Comparison of ENCODE assay signal across 8 mouse cellular contexts in genomic region chr13:49248467-49248862, GRCm38 (mm10). TPM values are rescaled to one million over a fixed set of nuclear protein-coding genes. Genes with fewer than 3 reads are reported as not detected.
DNase-seq lines count a peak whose midpoint lies in the region; ATAC-seq and TF ChIP-seq lines count a peak whose summit lies in the region.

Gene Susd3, minus strand, starts transcription at chr13:49248706.

- no peak for TF ChIP-seq POLR2A in MEL (IDR thresholded peaks at IDR 0.05; ENCODE audit: control insufficient read depth in 1 of 2, insufficient read depth in 1 of 2, low read depth in 1 of 2, low read length in 2 of 2, poor library complexity in 1 of 2)

- no peak for TF ChIP-seq CTCF in MEL (IDR thresholded peaks at IDR 0.05 in 2 of 3, conservative IDR thresholded peaks at IDR 0.05 in 1 of 3; ENCODE audit: control insufficient read depth in 1 of 3, insufficient read depth in 1 of 3, low read depth in 2 of 3, low read length in 3 of 3, poor library complexity in 1 of 3, severe bottlenecking in 1 of 3)
- TF ChIP-seq CTCF in midbrain, postnatal 0 days (IDR thresholded peaks at IDR 0.05) = no peak

- H3K9me3 ChIP-seq in heart, embryonic 13.5 days = no peaks in the 10 kb centered on the region
- no peaks in the 10 kb centered on the region for H3K9me3 ChIP-seq in MEL (replicated peaks; ENCODE audit: insufficient read depth, low read length)
- H3K9me3 ChIP-seq in midbrain, postnatal 0 days (ENCODE audit: low read length) = no peaks in the 10 kb centered on the region

- no peak for DNase-seq in heart, postnatal 4 days
- no peak for DNase-seq in MEL (ENCODE audit: low read depth, low spot score)
- no peak for DNase-seq in midbrain, postnatal 0 days (ENCODE audit: low spot score)
- no peak for DNase-seq in urinary bladder, adult 18-20 months (ENCODE audit: low spot score in 2 of 2)
- DNase-seq in kidney, postnatal 14 days = no peak
- DNase-seq in adrenal gland, adult (ENCODE audit: inconsistent age in 2 of 2, low spot score in 1 of 2) = no peak

- H3K36me3 ChIP-seq in heart, embryonic 13.5 days = no peaks in the 10 kb centered on the region
- H3K36me3 ChIP-seq in MEL (ENCODE audit: control insufficient read depth in 1 of 2, insufficient read depth in 2 of 2, low read length in 2 of 2) = no peaks in the 10 kb centered on the region
- H3K36me3 ChIP-seq in midbrain, postnatal 0 days (ENCODE audit: insufficient read depth, low read length) = no peaks in the 10 kb centered on the region

- peak within 1 kb of the TSS; percentile 85 for H3K4me2 ChIP-seq in heart, embryonic 13.5 days
- peak within 1 kb of the TSS; percentile 59 for H3K4me2 ChIP-seq in midbrain, postnatal 0 days (ENCODE audit: low read depth, low read length, poor library complexity, severe bottlenecking)

- TF ChIP-seq EP300 in MEL (IDR thresholded peaks at IDR 0.05; ENCODE audit: low read depth in 1 of 2, low read length in 2 of 2) = no peak

- H3K27ac ChIP-seq in heart, embryonic 13.5 days (replicated peaks) = no peak within 1 kb of the TSS
- H3K27ac ChIP-seq in MEL (ENCODE audit: control insufficient read depth, low read depth, low read length) = no peak within 1 kb of the TSS
- no peak within 1 kb of the TSS for H3K27ac ChIP-seq in midbrain, postnatal 0 days (ENCODE audit: low read depth, low read length)

- 13% methylated on average over 8 of the region's 8 CpGs for WGBS in heart, embryonic 13.5 days
- 11% methylated on average over 7 of the region's 8 CpGs for WGBS in midbrain, postnatal 0 days

- peaks cover 28% of the 10 kb centered on the region for H3K4me1 ChIP-seq in heart, embryonic 13.5 days
- H3K4me1 ChIP-seq in MEL (ENCODE audit: control insufficient read depth in 1 of 2, insufficient read depth in 2 of 2, low read length in 2 of 2) = peaks cover 0 to 6% of the 10 kb centered on the region in 2 experiments; a peak in 2 of 4 replicates
- peaks cover 6% of the 10 kb centered on the region; the same call in 1 of the 2 replicates for H3K4me1 ChIP-seq in midbrain, postnatal 0 days (ENCODE audit: insufficient read depth, low read length)

- no peaks in the 10 kb centered on the region for H3K79me2 ChIP-seq in MEL (ENCODE audit: control insufficient read depth, insufficient read depth, low read length, poor library complexity)

- peak within 1 kb of the TSS; percentile 66 for H3K9ac ChIP-seq in heart, embryonic 13.5 days
- H3K9ac ChIP-seq in MEL (ENCODE audit: control insufficient read depth, low read depth, low read length, poor library complexity, severe bottlenecking) = peak within 1 kb of the TSS; percentile 47
- no peak within 1 kb of the TSS for H3K9ac ChIP-seq in midbrain, postnatal 0 days (replicated peaks; ENCODE audit: low read length, poor library complexity, severe bottlenecking)

- peak within 1 kb of the TSS; percentile 55 for H3K4me3 ChIP-seq in heart, embryonic 13.5 days
- H3K4me3 ChIP-seq in MEL (ENCODE audit: control insufficient read depth in 1 of 2, insufficient read depth in 1 of 2, low read depth in 2 of 2, low read length in 2 of 2) = peak within 1 kb of the TSS; percentile 59 to 82
- peak within 1 kb of the TSS; percentile 31 for H3K4me3 ChIP-seq in midbrain, postnatal 0 days (ENCODE audit: low read depth, low read length)

- H3K27me3 ChIP-seq in heart, embryonic 13.5 days (replicated peaks) = peaks cover 36% of the 10 kb centered on the region
- H3K27me3 ChIP-seq in MEL (ENCODE audit: control insufficient read depth in 1 of 2, insufficient read depth in 2 of 2, low read length in 2 of 2) = no peaks in the 10 kb centered on the region
- peaks cover 23% of the 10 kb centered on the region for H3K27me3 ChIP-seq in midbrain, postnatal 0 days (ENCODE audit: insufficient read depth, low read length)

- TF ChIP-seq RAD21 in MEL (IDR thresholded peaks at IDR 0.05; ENCODE audit: low read depth, low read length) = no peak

- ATAC-seq in heart, embryonic 13.5 days (ENCODE audit: extremely low read depth, insufficient number of reproducible peaks, low FRiP score, low TSS enrichment) = no peak
- no peak for ATAC-seq in inflammation-experienced regulatory T-cells, adult 6 months
- 0 out of 2 replicates have a peak, but pooled peaks have one; percentile 13 for ATAC-seq in midbrain, postnatal 0 days (ENCODE audit: low FRiP score)

TF ChIP-seq in MEL, 35 proteins besides CTCF, POLR2A, EP300 and RAD21:
- no peak for TF ChIP-seq MEF2A (IDR thresholded peaks at IDR 0.05; ENCODE audit: extremely low read depth, insufficient replicate concordance, low read depth, low read length, poor library complexity, severe bottlenecking)
- no peak for TF ChIP-seq MAFK (IDR thresholded peaks at IDR 0.05; ENCODE audit: borderline replicate concordance, low read depth, low read length)
- TF ChIP-seq ZMIZ1 (IDR thresholded peaks at IDR 0.05; ENCODE audit: low read depth, low read length) = no peak
- no peak for TF ChIP-seq POLR2AphosphoS5 (IDR thresholded peaks at IDR 0.05; ENCODE audit: borderline replicate concordance, low read depth, low read length)
- TF ChIP-seq CHD1 (IDR thresholded peaks at IDR 0.05; ENCODE audit: low read depth, low read length) = no peak
- TF ChIP-seq NRF1 (IDR thresholded peaks at IDR 0.05; ENCODE audit: insufficient read depth, low read depth, low read length, poor library complexity, severe bottlenecking) = no peak
- no peak for TF ChIP-seq BHLHE40 (IDR thresholded peaks at IDR 0.05; ENCODE audit: borderline replicate concordance, low read depth, low read length)
- no peak for TF ChIP-seq RCOR1 (IDR thresholded peaks at IDR 0.05; ENCODE audit: low read depth, low read length)
- TF ChIP-seq GABPA (IDR thresholded peaks at IDR 0.05; ENCODE audit: low read depth, low read length) = no peak
- TF ChIP-seq ZC3H11A (IDR thresholded peaks at IDR 0.05; ENCODE audit: low read depth, low read length) = no peak
- TF ChIP-seq TBP (IDR thresholded peaks at IDR 0.05; ENCODE audit: low read depth, low read length) = no peak
- TF ChIP-seq CHD2 (IDR thresholded peaks at IDR 0.05; ENCODE audit: low read length) = no peak
- TF ChIP-seq USF2 (IDR thresholded peaks at IDR 0.05; ENCODE audit: borderline replicate concordance in 1 of 2, insufficient read depth in 1 of 2, low read depth in 1 of 2, low read length in 2 of 2) = no peak
- TF ChIP-seq JUND (IDR thresholded peaks at IDR 0.05; ENCODE audit: low read depth, low read length) = no peak
- TF ChIP-seq ELF1 (IDR thresholded peaks at IDR 0.05; ENCODE audit: low read depth, low read length) = no peak
- no peak for TF ChIP-seq MAX (IDR thresholded peaks at IDR 0.05; ENCODE audit: low read length)
- no peak for TF ChIP-seq NELFE (IDR thresholded peaks at IDR 0.05; ENCODE audit: low read depth, low read length)
- no peak for TF ChIP-seq KAT2A (conservative IDR thresholded peaks at IDR 0.05; ENCODE audit: low read depth, low read length)
TF ChIP-seq in MEL: peak in this region for 0.

RNA-seq across cellular contexts. Expression of gene Susd3, which starts in this region (rescaled TPM):
- 1.2 and 1.9 TPM in 2 replicates for polyA plus RNA-seq in heart, embryonic 13.5 days (2015; fragmentation: Nextera tagmentation; extraction: Ambion mirVana)
- under 1 TPM; 0.43 to 0.68 TPM for total RNA-seq in heart, postnatal 4 days (2021)
- 12.5 and 16.2 TPM in 2 replicates for total RNA-seq in MEL (2012; rRNA removed)
- polyA plus RNA-seq in MEL (2012; ENCODE audit: insufficient read depth in 1 of 2, insufficient read length in 2 of 2, low read depth in 1 of 2, low replicate concordance in 2 of 2, missing spikeins in 1 of 2) = 10 to 100 TPM in 1 of 2 experiments, not detected in 1; 10.8 TPM
- 10 to 100 TPM; 62.0 to 95.1 (median 90.5) TPM for polyA plus RNA-seq in inflammation-experienced regulatory T-cells, adult 6 months (2017; shearing (Covaris generic))
- 0.33 and 1.2 TPM in 2 replicates for total RNA-seq in midbrain, postnatal 0 days (2014; rRNA removed)
- polyA plus RNA-seq in midbrain, postnatal 0 days (2015; fragmentation: Nextera tagmentation; extraction: Ambion mirVana) = 0.63 and 0.92 TPM in 2 replicates

Comparison
In these comparisons a context has a peak if more than half of its experiments do, and no peak if none do; other contexts are left out.
1. RNA of gene Susd3 (polyA plus RNA-seq): 62.0 to 95.1 TPM in inflammation-experienced regulatory T-cells, adult 6 months; 10.8 TPM in MEL, 1.2 to 1.9 TPM in heart, embryonic 13.5 days and 0.63 to 0.92 TPM in midbrain, postnatal 0 days; every median in the first group is over 4 times any median in the second.
2. Peak in every context shown above with its lines, with median percentiles within 50 percentile points of each other: H3K4me3 ChIP-seq.